Mouse (Mus musculus): ENCODE results near the gene Nemf.

The Nemf gene

GRCm38 (mm10) chr12:69304051-69304450 is 52.9 kb downstream of the Nemf start:
- DNase-seq (ENCODE audit: low spot score in 2 of 2) = no peak

- DNase-seq (ENCODE audit: low spot score in 2 of 2) = no peak
These were observed 54.8 kb downstream of the Nemf start for GRCm38 (mm10) chr12:69302171-69302570.

DNA sequence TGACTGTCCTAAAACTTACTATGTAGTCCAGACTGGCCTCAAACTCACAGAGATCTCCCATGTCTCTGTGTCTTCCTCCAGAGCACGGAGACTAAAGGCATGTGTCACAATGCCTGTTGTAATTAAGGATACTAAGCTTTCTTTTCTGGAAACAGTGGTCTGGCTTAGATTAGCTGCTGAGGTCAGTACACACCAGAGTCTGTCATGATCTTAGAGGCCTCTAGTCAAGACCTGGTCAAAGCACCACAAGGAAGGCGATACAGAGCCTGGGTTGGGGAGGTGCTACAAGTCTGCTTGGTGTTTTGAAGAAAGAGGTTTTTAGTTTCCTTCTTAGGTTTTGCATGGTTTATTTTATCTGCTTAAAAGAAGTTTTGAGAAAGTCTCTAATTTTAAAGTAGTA is 56.6 kb downstream of the Nemf start:
- DNase-seq (ENCODE audit: low spot score in 2 of 2) = no peak

- DNase-seq (ENCODE audit: low spot score in 2 of 2) = no peak
These were observed 57.1 kb downstream of the Nemf start for GRCm38 (mm10) chr12:69299831-69300230.

- no peak for DNase-seq (ENCODE audit: low spot score in 2 of 2)
These were observed 57.7 kb downstream of the Nemf start for GRCm38 (mm10) chr12:69299231-69299630.

GRCm38 (mm10) chr12:69298281-69298680 is 58.7 kb downstream of the Nemf start:
- no peak for DNase-seq (ENCODE audit: low spot score in 2 of 2)

GRCm38 (mm10) chr12:69297411-69298150 is 59.4 kb downstream of the Nemf start:
- DNase-seq (ENCODE audit: low spot score in 2 of 2) = peak in 1 of 2 experiments; percentile 70

GRCm38 (mm10) chr12:69296511-69297410 is 60.2 kb downstream of the Nemf start, which contains the start of gene Klhdc2:
Gene Klhdc2 (plus strand): TSS chr12:69296681.
- DNase-seq (ENCODE audit: low spot score in 2 of 2) = peak; percentile 87 to 90

- DNase-seq (ENCODE audit: low spot score in 2 of 2) = peak in 1 of 2 experiments; percentile 14
These were observed 61.3 kb downstream of the Nemf start for GRCm38 (mm10) chr12:69295651-69296050.

- no peak for DNase-seq (ENCODE audit: low spot score in 2 of 2)
These were observed 62.0 kb downstream of the Nemf start for GRCm38 (mm10) chr12:69294936-69295335.

- DNase-seq (ENCODE audit: low spot score in 2 of 2) = no peak
These were observed 63.1 kb downstream of the Nemf start for GRCm38 (mm10) chr12:69293815-69294214.

DNA sequence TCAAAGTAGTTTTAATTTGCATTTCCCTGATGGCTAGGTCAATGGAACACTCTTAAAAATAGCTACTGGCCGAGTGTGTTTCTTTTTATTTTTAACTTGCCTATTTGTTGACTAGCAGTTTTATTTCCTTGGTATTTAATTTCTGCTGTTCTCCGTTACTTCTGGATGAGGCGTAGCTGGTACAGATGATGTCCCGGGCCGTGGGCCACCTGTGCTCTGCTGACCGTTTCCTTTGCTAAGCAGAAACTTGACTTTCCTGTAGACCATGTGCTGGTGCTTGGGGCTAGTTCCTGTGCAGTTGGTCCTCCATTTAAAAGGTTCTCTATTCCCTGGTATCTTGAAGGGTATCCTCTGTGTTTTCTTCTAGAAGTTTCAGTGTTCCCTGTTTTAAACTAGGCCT is 64.6 kb downstream of the Nemf start:
- no peak for DNase-seq (ENCODE audit: low spot score in 2 of 2)

GRCm38 (mm10) chr12:69288699-69289098 is 68.3 kb downstream of the Nemf start:
- DNase-seq (ENCODE audit: low spot score in 2 of 2) = no peak

GRCm38 (mm10) chr12:69287535-69287934 is 69.4 kb downstream of the Nemf start:
- DNase-seq (ENCODE audit: low spot score in 2 of 2) = no peak

GRCm38 (mm10) chr12:69283146-69283545 is 73.8 kb downstream of the Nemf start:
- no peak for DNase-seq (ENCODE audit: low spot score in 2 of 2)

DNA sequence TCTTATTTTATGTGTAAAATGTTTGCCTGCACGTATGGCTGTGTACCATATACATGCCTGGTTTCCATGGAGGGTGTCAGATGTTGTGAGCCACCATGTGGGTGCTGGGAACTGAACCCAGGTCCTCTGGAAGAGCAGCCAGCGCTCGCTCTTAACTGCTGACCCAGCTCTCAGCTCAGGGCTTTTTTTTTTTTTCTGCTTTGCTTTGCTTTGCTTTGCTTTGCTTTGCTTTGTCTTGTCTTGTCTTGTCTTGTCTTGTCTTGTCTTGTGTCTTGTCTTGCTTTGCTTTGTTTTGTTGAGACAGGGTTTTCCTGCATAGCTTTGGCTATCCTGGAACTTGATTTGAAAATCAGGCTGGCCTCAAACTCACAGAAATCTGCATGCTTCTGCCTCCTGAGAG is 76.0 kb downstream of the Nemf start:
- DNase-seq (ENCODE audit: low spot score in 2 of 2) = no peak

DNA sequence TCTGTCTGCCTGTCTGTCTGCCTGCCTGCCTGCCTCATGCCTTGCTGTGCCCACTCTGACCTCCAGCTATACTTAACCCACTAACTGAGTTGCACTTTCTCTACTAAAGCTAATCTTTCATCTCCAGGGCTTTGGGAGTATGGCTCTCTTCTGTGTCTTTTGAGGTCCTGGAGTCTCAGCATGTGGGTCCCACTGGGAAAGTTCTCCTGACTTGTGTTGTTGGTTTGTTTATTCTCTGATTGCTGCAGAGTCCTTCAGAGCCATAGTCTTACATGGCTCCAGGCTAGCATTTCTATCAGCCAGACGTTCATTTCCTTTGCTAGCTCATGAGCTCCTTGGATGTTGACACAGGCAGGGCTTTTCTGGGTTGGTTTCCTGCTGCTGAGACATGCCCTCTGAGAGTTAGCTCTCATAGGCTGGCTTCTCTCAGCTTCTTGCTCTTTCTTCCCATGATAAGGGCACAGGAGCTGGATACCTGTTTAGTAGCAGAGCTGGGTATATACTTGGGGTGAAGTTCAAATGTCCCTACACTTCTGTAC is 77.0 kb downstream of the Nemf start:
- DNase-seq (ENCODE audit: low spot score in 2 of 2) = no peak

DNA sequence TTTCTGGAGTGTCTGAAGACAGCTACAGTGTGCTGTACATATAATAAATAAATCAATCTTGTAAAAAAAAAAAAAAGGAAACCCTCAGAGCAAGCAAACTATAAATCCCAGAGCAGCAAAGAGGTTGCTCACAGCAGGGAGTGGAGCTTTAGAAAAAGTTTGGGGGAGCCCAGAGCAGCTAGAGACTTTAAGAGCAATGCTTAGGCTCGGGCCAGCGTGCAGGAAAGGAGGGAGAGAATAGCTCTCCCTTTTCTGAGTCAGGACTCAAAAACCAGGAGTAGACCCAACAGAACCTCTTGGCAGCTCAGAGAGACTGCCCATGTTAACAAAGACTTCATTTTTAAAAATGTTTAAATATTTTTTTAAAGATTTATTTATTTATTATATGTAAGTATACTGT is 88.0 kb downstream of the Nemf start:
- DNase-seq (ENCODE audit: low spot score in 2 of 2) = no peak

DNA sequence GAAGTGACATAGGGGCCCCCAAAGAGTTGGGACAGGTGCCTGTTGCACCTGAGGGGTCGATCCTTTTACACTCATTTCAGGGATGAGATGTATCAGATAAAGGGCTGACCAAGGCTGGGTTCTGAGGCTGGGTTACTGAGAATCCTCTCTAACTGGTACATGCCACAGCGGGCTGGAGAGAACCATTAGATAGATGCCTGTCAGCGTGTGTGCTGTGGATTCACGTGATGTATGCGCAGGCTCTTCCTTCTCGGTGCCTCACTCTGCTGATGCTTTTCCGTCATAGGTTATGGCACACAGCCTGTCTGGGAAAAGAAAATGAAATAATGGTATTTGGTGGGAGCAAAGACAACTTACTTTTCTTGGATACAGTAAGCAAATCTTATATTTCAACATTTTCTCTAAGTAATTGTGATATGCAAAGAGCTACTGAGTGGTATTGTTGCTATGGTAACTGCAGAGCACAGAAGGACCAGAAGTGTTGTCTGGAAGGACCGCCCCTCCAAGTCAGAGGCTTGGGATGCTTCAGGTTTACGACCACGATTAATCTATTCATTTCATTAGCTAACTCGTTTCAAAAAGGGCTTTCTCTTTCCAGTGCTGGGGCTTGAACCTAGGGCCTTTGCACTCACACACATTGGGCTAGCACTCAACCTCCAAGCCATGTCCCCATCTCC is 88.9 kb downstream of the Nemf start:
- DNase-seq (ENCODE audit: low spot score in 2 of 2) = peak in 1 of 2 experiments; percentile 12

DNA sequence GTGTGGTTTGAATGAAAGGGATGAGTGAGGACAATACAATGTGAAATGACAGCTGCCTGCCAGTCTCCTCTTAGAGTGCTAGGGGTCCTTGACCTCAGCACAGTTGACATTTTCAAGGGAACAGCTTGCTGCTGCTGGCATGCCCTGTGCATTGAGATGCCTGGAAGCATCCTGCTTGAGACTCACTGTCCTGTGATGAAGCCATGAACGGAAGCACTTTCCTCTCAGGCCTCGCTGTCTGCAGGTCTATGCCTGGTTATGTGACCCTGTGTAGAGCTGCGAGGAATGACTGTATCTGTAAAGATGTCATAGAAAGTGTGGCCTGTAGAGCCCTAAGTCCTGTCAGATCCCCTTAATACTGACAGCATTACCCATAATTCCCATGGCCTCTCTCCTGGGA is 91.9 kb downstream of the Nemf start:
- no peak for DNase-seq (ENCODE audit: low spot score in 2 of 2)

DNA sequence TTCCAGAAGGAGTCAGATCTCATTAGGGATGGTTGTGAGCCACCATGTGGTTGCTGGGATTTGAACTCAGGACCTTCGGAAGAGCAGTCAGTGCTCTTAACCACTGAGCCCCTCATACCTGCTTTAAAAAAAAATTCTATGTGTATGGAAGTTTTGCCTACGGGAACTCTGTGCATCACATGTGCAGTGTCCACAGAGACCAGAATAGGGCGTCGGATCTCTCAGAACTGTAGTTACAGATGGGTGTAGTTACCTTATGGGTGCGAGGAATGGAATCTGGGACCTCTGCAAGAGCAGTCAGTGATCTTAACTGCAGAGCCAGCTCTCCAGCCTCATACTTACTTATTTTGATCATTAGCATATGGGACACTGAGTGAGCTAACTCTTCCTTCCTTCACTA is 94.7 kb downstream of the Nemf start:
- DNase-seq (ENCODE audit: low spot score in 2 of 2) = no peak
